Mouse (Mus musculus) brain, adult 2 months (tissue): ENCODE data around the gene Hpgd.

Experiments used
- DNase-seq: peaks from one replicate; pipeline ENCODE4 v3.0.0; 2011; ENCODE audit warnings: low read depth, low spot score

Hpgd gene

GRCm38 (mm10) chr8:56323276-56323675 is 28.9 kb downstream of the Hpgd start:
- no peak for DNase-seq

- DNase-seq, result no peak
These were observed 33.3 kb downstream of the Hpgd start for GRCm38 (mm10) chr8:56327709-56328108.

- no peak for DNase-seq
These were observed 33.8 kb downstream of the Hpgd start for GRCm38 (mm10) chr8:56328130-56328542.

GRCm38 (mm10) chr8:56335390-56336000 is 41.1 kb downstream of the Hpgd start:
- no peak for DNase-seq

- DNase-seq, result no peak
These were observed 42.4 kb downstream of the Hpgd start for GRCm38 (mm10) chr8:56336771-56337170.

GRCm38 (mm10) chr8:56343505-56343904 is 49.1 kb downstream of the Hpgd start:
- DNase-seq, result peak; percentile 28

- no peak for DNase-seq
These were observed 49.6 kb downstream of the Hpgd start for GRCm38 (mm10) chr8:56343940-56344339.

- DNase-seq, result no peak
These were observed 50.0 kb downstream of the Hpgd start for GRCm38 (mm10) chr8:56344359-56344758.

GRCm38 (mm10) chr8:56345641-56346420 is 51.4 kb downstream of the Hpgd start:
- no peak for DNase-seq

GRCm38 (mm10) chr8:56363180-56363579 is 68.8 kb downstream of the Hpgd start:
- no peak for DNase-seq
